Mouse (Mus musculus): ENCODE data around the gene Ptprn2.

Gene Ptprn2

GRCm38 (mm10) chr12:117239927-117240715 is 754.6 kb downstream of the Ptprn2 start:
- no peak for DNase-seq

DNA sequence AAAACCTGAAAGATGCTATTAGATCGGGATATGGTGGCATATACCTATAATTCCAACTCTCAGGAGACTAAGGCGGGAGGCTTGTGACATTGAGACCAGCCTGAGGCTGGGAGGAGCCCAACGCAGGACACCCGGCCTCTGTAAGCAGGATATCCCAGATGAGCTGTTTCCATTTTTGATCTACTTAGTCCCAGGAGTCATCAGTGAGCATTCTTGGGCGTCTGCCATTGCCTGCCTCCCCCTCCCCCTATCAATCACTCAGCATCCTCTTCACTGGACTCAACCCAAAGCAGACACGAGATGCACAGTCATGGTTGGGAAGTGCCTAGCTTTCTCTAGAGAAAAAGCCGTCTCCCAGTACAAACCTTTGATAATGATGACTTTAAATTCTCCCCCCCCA is 756.7 kb downstream of the Ptprn2 start:
- peak; percentile 41 to 66 for DNase-seq

DNA sequence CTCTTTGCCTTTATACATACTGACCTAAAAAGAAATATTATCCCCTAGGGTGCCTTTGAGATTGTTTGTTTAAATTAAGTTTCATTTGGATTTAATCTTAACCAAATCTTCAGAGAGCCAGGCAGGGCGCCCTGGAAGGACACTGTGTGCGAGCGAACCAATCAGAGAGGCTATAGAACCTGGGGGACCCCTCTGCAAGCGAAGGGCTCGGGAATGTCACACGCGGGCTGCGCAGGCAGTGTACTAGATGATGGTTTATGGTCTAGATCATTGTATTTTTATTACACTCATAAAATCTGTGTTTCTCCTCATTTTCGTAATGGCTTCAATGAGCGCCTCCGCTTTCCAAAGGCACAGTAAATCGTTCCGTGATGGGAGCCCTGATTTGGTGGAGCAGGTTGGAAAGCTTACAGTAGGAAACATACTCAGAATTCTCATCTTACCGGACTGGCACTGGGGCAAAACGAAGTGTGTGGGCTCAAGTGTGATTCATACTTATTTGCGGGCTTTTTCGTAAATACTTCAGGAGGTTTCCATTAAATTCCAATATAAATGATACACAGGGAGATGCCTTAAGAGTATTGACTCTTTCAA is 760.5 kb downstream of the Ptprn2 start:
- no peak for DNase-seq

DNA sequence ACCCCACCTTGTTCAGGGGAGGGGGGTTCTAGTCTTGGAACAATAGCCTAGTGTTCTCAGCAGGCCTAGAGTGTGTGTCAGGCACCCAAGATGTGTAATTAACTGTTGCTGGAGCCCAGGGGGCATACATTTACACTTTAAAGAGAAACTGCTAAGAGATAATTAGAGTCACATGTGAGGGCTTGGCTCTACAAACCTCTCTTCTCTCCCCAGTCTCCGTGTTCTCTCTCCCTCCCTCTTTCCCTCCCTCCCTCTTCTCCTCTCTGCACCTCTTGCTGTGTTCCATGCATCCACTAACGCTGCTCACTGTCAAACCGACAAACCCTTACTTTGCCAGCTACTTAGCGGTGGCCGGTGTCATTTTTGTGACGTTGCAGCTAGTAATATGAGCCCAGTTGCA is 764.9 kb downstream of the Ptprn2 start:
- no peak for DNase-seq

- no peak for DNase-seq
Measured at GRCm38 (mm10) chr12:117251663-117252425, 766.3 kb downstream of the Ptprn2 start.

GRCm38 (mm10) chr12:117252426-117252779 is 766.9 kb downstream of the Ptprn2 start:
- DNase-seq = no peak

- no peak for DNase-seq
Measured at GRCm38 (mm10) chr12:117254356-117254755, 768.8 kb downstream of the Ptprn2 start.

DNA sequence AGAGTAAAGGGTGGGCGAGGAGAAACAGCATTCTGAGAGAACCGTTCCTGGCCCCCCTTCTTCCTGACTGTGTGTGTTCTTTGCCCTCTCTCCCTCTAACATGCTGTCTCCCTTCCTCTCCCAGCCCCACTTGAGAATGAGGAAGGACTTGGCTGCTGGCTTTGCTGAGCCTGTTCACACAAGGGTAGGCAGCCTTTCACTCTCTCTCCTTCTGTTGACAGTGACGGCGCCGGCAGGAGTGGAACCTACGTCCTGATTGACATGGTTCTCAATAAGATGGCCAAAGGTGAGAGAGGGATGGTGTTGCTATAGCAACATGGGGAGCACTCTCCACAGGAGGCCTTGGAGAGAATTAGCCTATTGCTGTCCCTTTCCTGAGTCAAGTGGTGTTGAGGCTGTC is 769.8 kb downstream of the Ptprn2 start:
- no peak for DNase-seq

- DNase-seq = no peak
Measured at GRCm38 (mm10) chr12:117255776-117256342, 770.3 kb downstream of the Ptprn2 start.

DNA sequence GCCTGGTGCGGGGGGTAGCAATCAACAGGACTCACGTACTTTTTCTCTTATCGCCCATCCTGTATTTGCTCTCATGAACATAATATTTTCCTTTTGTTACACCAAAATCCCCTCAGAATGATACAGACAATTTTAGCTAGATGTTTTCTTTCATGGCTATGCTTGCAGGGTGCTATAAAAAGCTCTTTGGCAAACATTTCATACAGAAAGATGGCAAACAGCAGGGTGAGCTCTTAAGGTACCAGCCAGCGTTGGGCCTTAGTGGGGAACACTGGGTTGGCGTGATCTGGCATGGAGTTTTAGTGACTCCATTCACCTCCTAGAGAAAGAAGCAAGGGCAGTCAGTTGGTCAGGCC is 771.3 kb downstream of the Ptprn2 start:
- DNase-seq = no peak

DNA sequence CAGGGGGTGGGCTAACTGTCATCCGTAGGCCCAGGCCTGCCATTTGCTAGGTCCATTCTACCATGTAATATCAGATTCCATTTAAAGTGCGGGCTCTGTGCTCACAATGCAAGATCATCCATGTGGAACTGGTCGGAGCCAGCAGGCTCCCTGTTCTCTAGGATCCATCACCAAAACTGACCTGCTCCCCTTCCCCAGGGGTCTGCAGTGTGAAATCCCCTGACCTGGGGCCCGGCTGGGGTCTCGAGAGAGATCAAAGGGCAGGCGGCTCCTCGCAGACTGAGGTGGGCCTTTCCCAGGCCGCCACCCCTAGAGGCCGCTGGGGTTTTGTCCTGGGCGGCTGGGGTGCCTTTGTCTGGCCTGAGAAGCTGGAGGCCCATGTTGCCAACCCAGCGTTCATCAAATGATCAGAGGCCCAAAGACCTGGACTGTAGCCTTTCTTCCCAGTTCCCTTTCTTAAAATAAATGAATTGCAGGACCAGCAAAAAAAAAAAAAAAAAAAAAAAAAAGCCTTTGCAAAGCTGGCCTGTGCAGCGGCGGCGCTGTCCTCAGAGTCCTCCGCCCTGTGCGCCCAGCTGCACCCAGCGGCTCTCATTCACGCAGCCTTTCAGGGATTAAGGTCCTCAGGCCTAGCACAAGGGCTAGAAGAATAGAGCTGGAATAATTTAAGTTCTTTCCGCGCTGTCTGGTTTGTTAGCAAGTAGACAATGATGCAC is 771.8 kb downstream of the Ptprn2 start:
- no peak for DNase-seq

DNA sequence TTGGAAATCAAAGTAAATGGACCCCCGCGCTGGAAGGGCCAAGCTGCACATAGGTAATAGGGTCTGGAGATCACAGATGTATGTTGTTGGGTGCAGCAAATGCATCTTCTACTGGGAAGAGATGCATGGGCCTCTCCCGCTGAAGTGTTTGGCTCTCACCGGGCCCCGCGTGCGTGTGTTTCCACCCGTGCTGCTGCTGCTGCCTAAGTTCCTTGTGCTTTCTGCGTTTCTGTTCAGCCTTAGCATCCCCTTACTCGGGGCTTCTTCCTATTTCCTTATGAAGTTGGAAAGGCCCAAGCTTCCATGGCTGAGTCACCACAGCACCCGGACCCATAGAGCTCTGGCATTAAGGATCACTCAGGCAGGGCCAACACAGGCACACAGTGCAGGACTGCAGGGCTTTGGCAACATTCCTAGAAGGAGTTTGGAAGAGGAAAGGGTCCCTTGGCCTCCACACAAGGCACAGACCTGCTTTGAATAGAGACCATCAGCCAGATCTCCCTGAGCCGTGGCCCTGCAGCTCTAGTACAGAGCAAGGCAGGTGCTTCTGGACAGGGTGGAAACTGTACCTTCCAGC is 772.5 kb downstream of the Ptprn2 start:
- DNase-seq = no peak

DNA sequence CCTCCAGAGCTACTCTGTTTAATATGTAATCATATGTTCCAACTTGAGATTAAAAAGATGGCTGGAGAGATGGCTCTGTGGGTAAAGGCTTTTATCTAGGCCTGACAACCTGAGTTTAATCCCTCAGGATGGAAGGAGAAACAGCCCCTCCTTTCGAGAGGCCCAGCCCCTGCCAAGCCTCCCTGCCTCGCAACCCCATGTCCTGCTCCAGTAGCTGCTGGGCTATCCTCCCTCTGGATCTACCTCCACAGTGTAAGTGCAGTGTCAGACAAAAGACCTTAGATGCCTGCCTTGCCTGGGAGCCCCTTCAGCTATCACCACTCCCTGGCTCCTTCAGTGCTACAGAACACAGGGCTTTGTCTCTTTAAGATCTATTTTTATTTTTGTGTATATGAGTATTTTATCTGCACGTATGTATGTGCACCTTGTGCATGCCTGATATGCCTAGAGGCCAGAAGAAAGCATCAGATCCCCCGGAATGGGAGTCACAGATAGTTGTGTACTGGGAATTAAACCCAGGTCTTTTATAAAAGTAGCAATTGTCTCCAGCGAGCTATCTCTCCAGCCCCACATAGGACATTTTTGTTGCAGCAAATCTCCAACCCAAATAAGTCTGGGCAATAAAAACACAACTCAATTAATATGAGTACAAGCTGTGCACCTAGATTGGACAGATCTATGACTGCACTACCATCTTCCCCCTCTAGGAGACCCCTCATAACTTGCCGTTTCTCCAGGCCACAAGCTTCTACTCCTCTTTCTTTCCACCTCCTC is 775.1 kb downstream of the Ptprn2 start:
- DNase-seq = no peak

DNA sequence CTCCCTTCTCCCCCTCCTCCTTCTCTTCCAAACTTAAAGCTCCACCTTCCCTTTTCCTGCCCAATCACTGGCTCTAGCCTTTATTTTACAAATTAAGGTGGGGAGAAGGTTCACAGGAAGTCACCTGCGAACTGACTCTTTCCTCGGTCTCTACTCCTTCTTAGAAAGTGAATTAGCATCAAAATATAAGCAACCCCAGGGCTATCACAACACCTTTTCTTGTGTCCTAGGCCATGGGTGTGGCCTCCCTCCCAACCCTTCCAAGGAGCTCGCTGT is 775.6 kb downstream of the Ptprn2 start:
- no peak for DNase-seq

DNA sequence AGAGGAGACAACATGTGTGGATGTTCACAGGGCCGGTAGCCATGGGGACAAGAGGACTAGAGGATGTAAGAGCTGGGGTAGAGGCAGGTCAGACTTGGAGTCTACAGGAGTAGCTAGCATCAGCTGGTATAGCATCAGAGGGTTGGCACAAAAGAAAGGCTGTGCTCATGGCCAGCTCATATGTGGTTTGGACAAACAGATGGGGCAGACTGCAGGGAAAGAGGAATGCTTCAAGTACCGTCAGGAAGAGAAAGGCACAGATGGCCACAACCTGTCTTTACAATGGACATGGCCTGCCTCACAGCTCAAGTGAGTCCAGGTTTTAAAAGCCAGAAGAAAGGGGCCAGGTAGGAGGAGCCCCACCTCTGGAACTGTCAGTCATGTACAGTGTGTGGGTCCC is 776.5 kb downstream of the Ptprn2 start:
- no peak for DNase-seq

DNA sequence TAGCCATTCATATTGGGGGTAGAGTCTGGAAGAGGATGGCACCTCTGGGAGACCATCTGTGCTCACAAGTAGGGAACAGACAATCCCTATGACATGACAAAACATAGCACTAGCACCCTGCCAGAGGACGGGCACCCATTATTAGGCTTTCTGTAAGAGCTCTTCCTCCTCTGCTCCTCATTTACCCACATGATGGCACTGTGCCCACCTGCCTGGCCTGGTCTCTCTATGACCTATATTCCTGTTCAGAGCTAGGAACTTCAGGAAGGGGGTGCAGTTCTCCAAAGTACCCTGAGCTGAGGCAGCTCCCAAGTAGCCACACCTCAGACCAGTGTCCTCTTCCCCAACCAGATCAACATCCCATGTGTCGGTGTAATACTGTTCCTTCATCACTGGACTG is 777.6 kb downstream of the Ptprn2 start:
- DNase-seq = no peak

DNA sequence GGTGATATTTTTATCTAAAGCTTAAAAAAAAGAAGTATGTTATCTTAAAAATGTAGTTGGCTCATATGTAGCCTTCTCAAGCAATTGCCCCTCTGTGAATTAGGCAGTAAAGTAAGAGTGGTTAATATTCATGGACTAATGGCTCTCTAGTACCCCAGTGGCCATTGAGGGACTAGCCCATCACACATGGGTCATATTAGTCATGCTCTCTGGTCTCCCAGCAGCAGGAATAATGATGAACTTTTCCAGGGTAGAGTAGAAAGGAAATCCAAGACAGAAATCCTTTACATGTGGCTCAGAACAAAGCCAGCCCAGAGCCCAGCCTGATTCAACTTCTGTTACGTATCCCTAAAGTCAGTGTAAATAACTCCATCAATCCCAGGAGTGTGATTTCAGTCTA is 779.7 kb downstream of the Ptprn2 start:
- DNase-seq = no peak

DNA sequence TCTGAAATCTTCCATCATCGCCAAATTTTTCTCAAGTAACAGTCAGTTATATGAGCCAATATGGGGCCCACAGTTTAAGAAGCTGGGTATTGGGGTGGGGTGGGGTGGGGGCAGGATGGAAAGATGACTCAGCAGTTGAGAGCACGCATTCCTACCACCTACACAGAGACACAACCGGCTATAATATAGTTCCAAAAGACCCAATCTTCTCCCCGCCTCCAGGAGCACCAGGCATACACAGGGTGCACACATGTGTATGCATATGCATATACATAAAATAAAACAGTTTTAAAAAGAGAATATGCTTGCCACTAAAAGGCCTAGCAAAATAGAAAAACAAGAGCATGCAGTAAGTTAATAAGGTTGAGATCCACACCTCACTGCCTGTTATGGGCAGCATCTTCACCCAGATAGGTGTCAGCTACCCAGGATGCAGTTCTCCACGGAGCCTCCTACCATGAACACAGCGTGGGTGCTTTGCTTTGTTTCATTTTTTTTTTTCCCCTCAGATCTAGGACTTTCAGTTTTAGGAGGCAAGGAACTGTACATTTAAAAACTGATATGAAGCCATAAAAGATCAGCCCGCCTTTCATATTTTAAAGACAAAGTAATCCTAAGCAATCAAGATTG is 783.1 kb downstream of the Ptprn2 start:
- no peak for DNase-seq

DNA sequence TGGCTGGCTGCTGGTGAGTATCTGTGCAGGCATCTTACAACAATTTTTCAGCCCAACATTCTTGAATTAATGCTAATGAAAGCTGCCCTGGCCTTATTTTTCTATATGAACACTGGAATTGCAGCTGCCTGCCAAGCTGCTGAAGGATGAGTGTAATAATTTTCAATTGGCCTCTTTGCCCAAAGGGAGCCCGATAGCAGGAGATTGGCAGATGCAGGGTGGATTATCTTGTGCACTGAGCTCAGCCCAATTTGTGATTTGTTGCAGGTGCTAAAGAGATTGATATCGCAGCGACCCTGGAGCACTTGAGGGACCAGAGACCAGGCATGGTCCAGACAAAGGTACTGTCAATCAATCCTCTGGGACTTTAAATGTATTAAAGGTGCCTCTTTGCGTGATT is 783.8 kb downstream of the Ptprn2 start:
- no peak for DNase-seq

DNA sequence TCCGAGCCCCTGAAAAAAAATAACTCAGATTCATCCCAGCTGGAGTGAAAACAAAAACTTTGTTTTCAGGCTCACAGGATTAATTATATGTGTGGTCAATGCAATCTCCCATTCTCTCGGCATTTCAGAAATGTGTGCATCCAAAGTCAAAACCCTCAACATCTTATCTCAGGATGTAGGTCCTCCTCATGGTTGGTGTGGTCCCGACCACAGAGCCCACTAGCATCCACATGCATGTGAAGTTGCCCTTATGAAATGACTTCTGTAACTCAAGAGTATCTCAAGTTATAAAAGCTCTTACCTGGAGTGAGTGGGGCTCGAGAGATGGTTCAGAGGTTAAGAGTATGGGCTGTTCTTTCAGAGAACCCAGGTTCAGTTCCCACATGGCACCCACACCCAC is 784.7 kb downstream of the Ptprn2 start:
- no peak for DNase-seq

- no peak for DNase-seq
Measured at GRCm38 (mm10) chr12:117273166-117273565, 787.6 kb downstream of the Ptprn2 start.

DNA sequence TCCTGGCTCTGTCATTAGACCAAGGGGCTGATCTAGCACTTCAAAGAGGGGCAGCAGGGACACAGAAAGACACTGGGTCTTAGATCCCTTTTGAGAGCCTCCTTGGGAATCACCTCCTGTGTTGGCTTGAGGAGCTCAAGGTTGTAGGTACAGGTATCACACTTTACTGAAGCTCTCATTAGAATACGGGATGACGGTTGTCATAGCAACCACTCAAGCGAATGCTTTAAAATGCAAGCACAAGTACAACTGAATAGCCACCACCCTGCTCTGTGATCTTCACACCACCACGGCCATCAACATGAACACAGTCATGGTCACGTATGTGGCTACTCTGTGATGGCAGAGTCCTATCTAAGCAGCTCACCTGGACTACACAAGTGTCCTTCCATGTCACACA is 789.1 kb downstream of the Ptprn2 start:
- no peak for DNase-seq

Measured in lung, postnatal 4 days (tissue).